Mouse (Mus musculus): ENCODE results near the gene Trabd2b.

DNA sequence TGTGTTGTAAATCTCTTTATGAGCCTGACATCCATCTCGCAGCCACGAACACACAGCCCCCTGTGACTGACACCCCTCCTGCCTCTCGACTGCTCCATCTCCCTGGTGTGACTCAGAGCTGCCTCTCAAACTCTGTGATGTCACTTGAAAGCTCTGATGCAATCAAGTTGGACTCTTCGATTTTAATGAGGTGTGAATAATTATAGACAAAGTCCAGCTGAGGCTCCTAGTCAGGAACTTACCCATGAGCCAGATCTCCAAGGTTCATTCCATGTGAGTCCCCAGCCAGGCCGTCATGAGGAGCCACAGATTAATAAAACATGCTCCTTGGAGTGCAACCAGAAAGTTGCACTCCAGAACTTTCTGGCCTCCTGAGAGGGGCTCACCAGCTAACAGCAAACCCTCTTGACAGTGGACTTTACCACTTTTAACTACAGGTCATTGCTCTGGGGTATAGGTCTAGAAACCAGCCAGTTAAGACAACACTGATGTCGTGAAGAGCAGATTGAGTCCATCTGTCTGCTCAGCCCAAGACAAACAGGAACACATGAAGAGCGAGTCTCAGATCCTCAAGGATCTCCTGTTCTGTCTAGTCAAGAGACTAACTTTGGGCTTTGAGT, 221.3 kb downstream of the Trabd2b start:
- TF ChIP-seq POLR2A (IDR thresholded peaks at IDR 0.05; ENCODE audit: insufficient read depth, low read length), result no peak
- TF ChIP-seq CTCF (IDR thresholded peaks at IDR 0.05; ENCODE audit: low read depth, low read length), result no peak

All from ES-Bruce4 (cell line).